Mouse (Mus musculus): ENCODE measurements around the gene Impdh2. TPM values are rescaled to one million over a fixed set of nuclear protein-coding genes. Genes with fewer than 3 reads are reported as not detected.
A peak's percentile ranks its signal among the peaks of the same experiment; 100 is the strongest.

Gene Impdh2
- total RNA-seq (2014; rRNA removed) (93.8 and 98.3 TPM in 2 replicates), polyA plus RNA-seq (2015; fragmentation: Nextera tagmentation; extraction: Ambion mirVana) (103 and 106 TPM in 2 replicates)

GRCm38 (mm10) chr9:108560227-108560841, at the start of gene Impdh2:
Impdh2 (plus strand) TSS chr9:108560286.
- Histone ChIP-seq H3K27ac (peak within 1 kb of the TSS; percentile 68), H3K9ac (replicated peaks; ENCODE audit: low read length) (peak within 1 kb of the TSS; percentile 62), H3K27me3 (ENCODE audit: insufficient read depth, low read length) (no peaks in the 10 kb centered on the region), H3K9me3 (ENCODE audit: low read length) (no peaks in the 10 kb centered on the region), H3K4me3 (ENCODE audit: low read length) (peak within 1 kb of the TSS; percentile 58), H3K4me2 (ENCODE audit: low read depth, low read length) (peak within 1 kb of the TSS; percentile 76), H3K4me1 (ENCODE audit: insufficient read depth, low read length) (peaks cover 5% of the 10 kb centered on the region), H3K36me3 (ENCODE audit: insufficient read depth, low read length) (peaks cover 52% of the 10 kb centered on the region; the same call in 1 of the 2 replicates)
- TF ChIP-seq CTCF (IDR thresholded peaks at IDR 0.05; ENCODE audit: low read depth): peak; percentile 34; the same call in 1 of the 2 replicates
- DNase-seq (ENCODE audit: low spot score): peak; percentile 99
- WGBS: under 1% methylated on average over 51 of the region's 53 CpGs
- ATAC-seq: peak; percentile 100

GRCm38 (mm10) chr9:108516380-108517251, 43.5 kb upstream of the Impdh2 start, which contains the start of gene Qrich1:
Qrich1 (plus strand) TSS chr9:108516806.
- under 1% methylated on average over 54 of the region's 55 CpGs for WGBS
- no peaks in the 10 kb centered on the region for H3K27me3 ChIP-seq (ENCODE audit: insufficient read depth, low read length)

GRCm38 (mm10) chr9:108517253-108517930, 42.7 kb upstream of the Impdh2 start:
- under 1% methylated on average over 72 of the region's 95 CpGs for WGBS
- H3K4me1 ChIP-seq (ENCODE audit: insufficient read depth, low read length): peaks cover 13% of the 10 kb centered on the region; the same call in 1 of the 2 replicates
- TF ChIP-seq CTCF (IDR thresholded peaks at IDR 0.05; ENCODE audit: low read depth): no peak
- ATAC-seq (peak; percentile 83), DNase-seq (ENCODE audit: low spot score) (peak; percentile 95)
- no peaks in the 10 kb centered on the region for H3K27me3 ChIP-seq (ENCODE audit: insufficient read depth, low read length)
- H3K4me3 ChIP-seq (ENCODE audit: low read length): peak overlapping the region; percentile 92
- no peaks in the 10 kb centered on the region for H3K9me3 ChIP-seq (ENCODE audit: low read length)
- peak overlapping the region; percentile 83 for H3K4me2 ChIP-seq (ENCODE audit: low read depth, low read length)
- peak overlapping the region; percentile 99 for H3K27ac ChIP-seq
- H3K36me3 ChIP-seq (ENCODE audit: insufficient read depth, low read length): peaks cover 35% of the 10 kb centered on the region
- peak overlapping the region; percentile 93 for H3K9ac ChIP-seq (replicated peaks; ENCODE audit: low read length)

More at GRCm38 (mm10) chr9:108516380-108517251, 43.5 kb upstream of the Impdh2 start, which contains the start of gene Qrich1:
- peaks cover 42% of the 10 kb centered on the region for H3K36me3 ChIP-seq (ENCODE audit: insufficient read depth, low read length)
- DNase-seq (ENCODE audit: low spot score): peak; percentile 99
- H3K9ac ChIP-seq (replicated peaks; ENCODE audit: low read length): peak within 1 kb of the TSS; percentile 93
- H3K4me1 ChIP-seq (ENCODE audit: insufficient read depth, low read length): peaks cover 13% of the 10 kb centered on the region; the same call in 1 of the 2 replicates
- TF ChIP-seq CTCF (IDR thresholded peaks at IDR 0.05; ENCODE audit: low read depth): peak; percentile 40
- H3K27ac ChIP-seq: peak within 1 kb of the TSS; percentile 99
- H3K4me2 ChIP-seq (ENCODE audit: low read depth, low read length): peak within 1 kb of the TSS; percentile 83
- ATAC-seq: peak; percentile 98
- H3K4me3 ChIP-seq (ENCODE audit: low read length): peak within 1 kb of the TSS; percentile 92
- no peaks in the 10 kb centered on the region for H3K9me3 ChIP-seq (ENCODE audit: low read length)

- H3K4me1 ChIP-seq (ENCODE audit: insufficient read depth, low read length): peaks cover 13% of the 10 kb centered on the region; the same call in 1 of the 2 replicates
- no peaks in the 10 kb centered on the region for H3K9me3 ChIP-seq (ENCODE audit: low read length)
- WGBS: 0% methylated on average over 13 of the region's 13 CpGs
- TF ChIP-seq CTCF (IDR thresholded peaks at IDR 0.05; ENCODE audit: low read depth): no peak
- peaks cover 30% of the 10 kb centered on the region for H3K36me3 ChIP-seq (ENCODE audit: insufficient read depth, low read length)
- H3K27ac ChIP-seq: peak overlapping the region; percentile 99
- ATAC-seq: peak; percentile 11
- peak overlapping the region; percentile 92 for H3K4me3 ChIP-seq (ENCODE audit: low read length)
- H3K4me2 ChIP-seq (ENCODE audit: low read depth, low read length): peak overlapping the region; percentile 83
- DNase-seq (ENCODE audit: low spot score): peak; percentile 73
- H3K9ac ChIP-seq (replicated peaks; ENCODE audit: low read length): peak overlapping the region; percentile 93
- no peaks in the 10 kb centered on the region for H3K27me3 ChIP-seq (ENCODE audit: insufficient read depth, low read length)
Measured at GRCm38 (mm10) chr9:108517931-108518332, 42.2 kb upstream of the Impdh2 start.

GRCm38 (mm10) chr9:108521604-108522003, 38.5 kb upstream of the Impdh2 start:
- H3K9me3 ChIP-seq (ENCODE audit: low read length): no peaks in the 10 kb centered on the region
- H3K27ac ChIP-seq: no peak overlapping the region
- no peak for TF ChIP-seq CTCF (IDR thresholded peaks at IDR 0.05; ENCODE audit: low read depth)
- H3K36me3 ChIP-seq (ENCODE audit: insufficient read depth, low read length): no peaks in the 10 kb centered on the region
- H3K27me3 ChIP-seq (ENCODE audit: insufficient read depth, low read length): no peaks in the 10 kb centered on the region
- no peak overlapping the region for H3K4me2 ChIP-seq (ENCODE audit: low read depth, low read length)
- H3K4me3 ChIP-seq (ENCODE audit: low read length): no peak overlapping the region
- peaks cover 9% of the 10 kb centered on the region; the same call in 1 of the 2 replicates for H3K4me1 ChIP-seq (ENCODE audit: insufficient read depth, low read length)
- no peak overlapping the region for H3K9ac ChIP-seq (replicated peaks; ENCODE audit: low read length)
- 78% methylated on average over 2 of the region's 2 CpGs for WGBS
- no peak for DNase-seq (ENCODE audit: low spot score)
- no peak for ATAC-seq

- 96% methylated on average over 4 of the region's 4 CpGs for WGBS
- TF ChIP-seq CTCF (IDR thresholded peaks at IDR 0.05; ENCODE audit: low read depth): no peak
- ATAC-seq (no peak), DNase-seq (ENCODE audit: low spot score) (no peak)
- H3K9me3 ChIP-seq (ENCODE audit: low read length): no peaks in the 10 kb centered on the region
- no peak overlapping the region for H3K4me3 ChIP-seq (ENCODE audit: low read length)
- no peaks in the 10 kb centered on the region for H3K27me3 ChIP-seq (ENCODE audit: insufficient read depth, low read length)
- H3K9ac ChIP-seq (replicated peaks; ENCODE audit: low read length): no peak overlapping the region
- H3K4me1 ChIP-seq (ENCODE audit: insufficient read depth, low read length): peaks cover 9% of the 10 kb centered on the region; the same call in 1 of the 2 replicates
- no peak overlapping the region for H3K27ac ChIP-seq
- no peak overlapping the region for H3K4me2 ChIP-seq (ENCODE audit: low read depth, low read length)
- H3K36me3 ChIP-seq (ENCODE audit: insufficient read depth, low read length): peaks cover 2% of the 10 kb centered on the region; the same call in 1 of the 2 replicates
Measured at GRCm38 (mm10) chr9:108523341-108523740, 36.7 kb upstream of the Impdh2 start.

Data from hindbrain, postnatal 0 days (tissue).